Mouse (Mus musculus) cerebellum, adult 9-10 months (tissue): ENCODE data around the gene Pfn3.

Source experiments
- DNase-seq: peaks from one replicate; pipeline ENCODE4 v3.0.0; 2022

The Pfn3 gene

DNA sequence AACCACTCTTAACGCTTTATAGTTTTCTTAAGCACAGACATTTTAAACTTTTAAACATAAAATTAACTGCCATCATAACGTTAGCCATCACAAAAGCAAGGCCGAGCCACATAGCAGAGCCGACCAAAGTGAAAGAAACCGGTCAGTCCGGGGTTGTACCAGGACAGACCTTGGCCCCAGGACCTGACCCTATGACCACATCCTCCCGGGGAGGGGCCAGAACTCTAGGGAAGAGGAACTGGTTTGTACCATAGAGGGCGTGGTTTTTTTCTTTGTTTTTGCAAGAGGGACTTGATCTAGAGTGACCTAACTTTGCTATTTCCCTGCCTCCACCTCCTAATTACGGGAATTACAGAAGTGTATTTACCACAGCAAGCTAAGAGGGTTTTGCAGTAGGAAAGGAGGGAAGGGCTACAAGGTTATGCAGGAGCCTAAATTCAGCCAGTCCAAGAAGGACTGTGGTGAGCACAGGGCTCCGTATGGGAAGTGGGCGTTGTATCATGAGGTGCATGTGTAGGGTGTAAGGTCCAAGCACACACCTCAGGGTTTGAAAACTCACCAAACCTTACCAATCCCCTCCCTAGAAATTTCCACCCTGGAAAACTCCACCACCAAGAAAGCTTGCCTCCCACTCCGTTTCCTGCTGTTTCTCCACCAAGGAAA lies 14.3 kb upstream of the Pfn3 start:
- no peak for DNase-seq

GRCm38 (mm10) chr13:55426613-55427012 lies 11.6 kb upstream of the Pfn3 start, which contains the start of gene F12:
F12 (minus strand) TSS chr13:55426793.
- DNase-seq, result no peak

DNA sequence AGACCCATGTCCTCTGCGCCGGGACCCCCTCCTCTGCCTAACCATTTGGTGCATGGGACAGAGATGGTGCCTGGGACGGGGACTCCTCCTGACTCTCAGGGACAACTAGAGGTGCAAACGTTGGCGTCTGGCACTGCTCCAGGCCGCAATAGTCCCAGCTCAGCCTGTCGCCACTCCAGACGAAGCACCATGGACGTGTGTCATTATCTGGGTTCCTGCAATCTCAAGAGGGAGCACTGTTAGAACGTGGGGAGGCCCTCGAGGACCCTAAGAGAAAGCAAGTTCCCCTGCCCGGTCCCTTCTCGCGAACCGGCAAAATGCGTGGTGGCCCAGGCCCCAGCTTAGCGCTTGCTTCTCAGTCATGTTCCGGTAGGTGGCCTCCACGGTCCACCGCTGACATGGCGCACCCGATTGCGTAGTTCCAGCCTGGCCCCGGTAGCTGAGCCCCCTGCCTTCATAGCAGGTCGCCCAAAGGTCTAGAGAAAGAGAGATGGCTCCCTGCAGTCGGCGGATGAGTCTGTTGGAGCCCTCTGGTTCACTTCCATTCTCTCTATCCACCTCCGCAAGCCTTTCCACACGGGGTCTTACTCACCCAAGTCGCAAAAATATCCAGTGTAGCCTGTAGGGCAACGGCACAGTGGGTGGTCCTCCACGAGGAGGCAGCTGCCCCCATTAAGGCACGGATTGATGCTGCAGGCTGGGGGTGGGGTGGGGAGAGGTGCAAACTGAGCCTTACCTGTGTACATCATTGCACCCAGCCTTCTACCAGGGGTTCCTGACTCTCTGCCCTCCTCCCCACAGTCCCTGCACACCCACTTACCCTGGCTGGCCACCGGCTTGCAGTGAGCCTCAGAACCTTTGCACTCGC lies 6.1 kb upstream of the Pfn3 start:
- DNase-seq, result peak; percentile 55

- DNase-seq, result no peak
Measured at GRCm38 (mm10) chr13:55420018-55420932, 5.2 kb upstream of the Pfn3 start.

DNA sequence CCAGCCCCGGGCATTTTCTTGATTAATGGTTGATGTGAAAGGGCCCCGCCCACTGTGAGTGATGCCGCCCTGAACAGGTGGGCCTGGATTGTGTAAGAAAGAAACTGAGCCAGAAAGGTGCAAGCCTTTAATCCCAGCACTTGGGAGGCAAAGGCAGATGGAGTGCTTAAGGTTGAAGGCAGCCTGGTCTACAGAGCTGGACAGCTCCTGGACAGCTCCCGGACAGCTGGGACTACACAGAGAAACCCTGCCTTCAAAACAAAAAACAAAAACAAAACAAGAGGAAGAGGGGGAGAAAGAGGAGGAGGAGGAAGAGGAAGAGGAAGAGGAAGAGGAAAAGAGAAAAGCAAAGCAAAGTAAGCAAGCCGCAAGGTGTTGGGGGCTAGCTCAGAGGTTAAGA lies 4.1 kb upstream of the Pfn3 start:
- no peak for DNase-seq

DNA sequence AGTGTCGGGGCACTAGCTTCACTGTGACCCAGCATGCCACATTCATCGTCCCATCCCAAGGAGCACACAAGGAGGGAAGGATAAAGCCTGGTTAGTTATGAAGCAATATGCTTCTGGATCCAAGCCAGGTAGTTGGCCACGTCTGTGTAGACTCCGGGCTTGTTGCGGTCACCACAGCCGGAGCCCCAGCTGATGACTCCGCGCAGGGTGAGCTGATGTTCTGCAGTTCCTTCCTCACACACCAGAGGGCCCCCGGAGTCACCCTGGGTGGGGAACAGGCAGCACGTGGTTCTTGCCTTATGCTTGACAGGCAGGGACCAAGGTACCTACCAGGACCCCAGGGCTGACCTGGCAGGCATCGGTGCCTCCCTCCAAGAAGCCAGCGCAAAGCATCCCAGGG lies 3.0 kb upstream of the Pfn3 start:
- DNase-seq, result peak; percentile 86

GRCm38 (mm10) chr13:55413333-55413732 lies 1.7 kb downstream of the Pfn3 start:
- no peak for DNase-seq

- no peak for DNase-seq
Measured at GRCm38 (mm10) chr13:55412643-55413307, 2.3 kb downstream of the Pfn3 start.

GRCm38 (mm10) chr13:55411826-55412225 lies 3.2 kb downstream of the Pfn3 start:
- DNase-seq, result no peak

DNA sequence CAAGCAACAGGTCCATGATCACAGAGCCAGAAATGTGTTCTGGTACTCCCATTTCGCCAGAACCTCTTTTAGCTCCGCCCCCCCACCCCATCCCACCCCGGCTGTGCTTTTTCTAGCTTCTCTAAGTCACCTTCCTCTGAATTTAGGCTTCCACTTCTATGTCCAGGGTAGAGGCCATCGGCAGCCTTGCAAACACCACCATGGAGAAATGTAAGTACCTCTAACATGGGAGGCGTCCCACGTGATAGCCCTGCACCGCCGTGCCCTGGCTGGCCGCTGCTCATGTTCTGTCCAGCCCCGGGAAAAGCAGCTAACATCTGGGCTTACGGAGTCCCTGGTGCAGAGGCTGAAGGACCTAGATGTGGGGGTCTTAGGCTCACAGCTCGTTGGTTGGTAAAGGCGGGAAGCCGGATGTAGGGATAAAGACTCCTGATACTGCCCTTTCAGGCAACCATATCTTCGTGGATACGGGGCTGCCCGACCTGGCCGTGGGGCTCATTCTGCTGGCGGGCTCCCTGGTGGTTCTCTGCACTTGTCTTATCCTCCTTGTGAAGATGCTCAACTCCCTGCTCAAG lies 6.4 kb downstream of the Pfn3 start:
- DNase-seq, result no peak

DNA sequence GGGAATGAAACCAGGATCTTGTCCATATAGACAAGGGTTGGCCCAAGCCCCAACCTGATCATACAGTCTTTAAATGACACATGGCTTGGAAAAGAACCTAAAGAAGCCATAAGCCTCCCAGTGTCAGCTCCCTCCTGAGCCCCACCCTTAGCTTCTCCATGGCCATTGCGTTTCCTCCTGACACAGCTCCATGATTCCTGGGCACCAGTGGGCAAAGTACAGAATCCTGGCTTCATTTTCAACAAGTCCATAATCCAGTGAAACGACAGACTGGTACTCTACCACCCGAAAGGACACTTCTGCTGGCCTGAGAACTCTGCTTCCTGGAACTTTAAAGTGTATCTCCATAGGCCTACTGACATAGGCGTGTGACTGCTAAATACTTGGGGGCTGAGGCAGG lies 7.7 kb downstream of the Pfn3 start:
- DNase-seq, result no peak

DNA sequence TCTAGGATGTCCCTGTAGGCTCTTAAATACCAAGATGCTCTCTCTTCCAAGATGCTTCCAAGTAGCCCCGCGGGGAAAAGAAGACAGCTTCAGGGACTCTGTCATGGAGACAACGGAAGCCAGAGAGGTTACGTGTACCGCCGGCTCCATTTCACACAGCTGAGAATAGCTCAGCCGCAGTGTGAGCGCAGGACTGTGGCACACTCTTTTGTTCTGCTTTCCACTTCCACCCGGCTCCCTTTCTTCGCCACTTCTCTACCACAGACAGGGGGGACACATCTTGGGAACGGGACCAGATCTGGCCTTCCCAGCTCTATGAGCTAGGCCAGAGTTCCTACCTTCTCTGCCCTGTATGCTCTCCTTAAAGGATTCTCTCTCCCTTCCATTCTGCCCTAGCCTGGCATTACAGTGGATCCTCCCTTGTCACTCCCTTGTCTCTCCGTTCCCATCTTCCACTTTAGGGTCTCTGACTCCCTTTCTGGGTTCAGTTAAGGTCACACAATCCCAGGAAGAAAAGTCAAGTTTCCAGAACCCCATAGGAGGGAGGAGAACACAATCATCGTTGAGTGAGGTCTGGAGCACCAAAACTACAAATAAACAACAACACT lies 9.1 kb downstream of the Pfn3 start:
- DNase-seq, result no peak

DNA sequence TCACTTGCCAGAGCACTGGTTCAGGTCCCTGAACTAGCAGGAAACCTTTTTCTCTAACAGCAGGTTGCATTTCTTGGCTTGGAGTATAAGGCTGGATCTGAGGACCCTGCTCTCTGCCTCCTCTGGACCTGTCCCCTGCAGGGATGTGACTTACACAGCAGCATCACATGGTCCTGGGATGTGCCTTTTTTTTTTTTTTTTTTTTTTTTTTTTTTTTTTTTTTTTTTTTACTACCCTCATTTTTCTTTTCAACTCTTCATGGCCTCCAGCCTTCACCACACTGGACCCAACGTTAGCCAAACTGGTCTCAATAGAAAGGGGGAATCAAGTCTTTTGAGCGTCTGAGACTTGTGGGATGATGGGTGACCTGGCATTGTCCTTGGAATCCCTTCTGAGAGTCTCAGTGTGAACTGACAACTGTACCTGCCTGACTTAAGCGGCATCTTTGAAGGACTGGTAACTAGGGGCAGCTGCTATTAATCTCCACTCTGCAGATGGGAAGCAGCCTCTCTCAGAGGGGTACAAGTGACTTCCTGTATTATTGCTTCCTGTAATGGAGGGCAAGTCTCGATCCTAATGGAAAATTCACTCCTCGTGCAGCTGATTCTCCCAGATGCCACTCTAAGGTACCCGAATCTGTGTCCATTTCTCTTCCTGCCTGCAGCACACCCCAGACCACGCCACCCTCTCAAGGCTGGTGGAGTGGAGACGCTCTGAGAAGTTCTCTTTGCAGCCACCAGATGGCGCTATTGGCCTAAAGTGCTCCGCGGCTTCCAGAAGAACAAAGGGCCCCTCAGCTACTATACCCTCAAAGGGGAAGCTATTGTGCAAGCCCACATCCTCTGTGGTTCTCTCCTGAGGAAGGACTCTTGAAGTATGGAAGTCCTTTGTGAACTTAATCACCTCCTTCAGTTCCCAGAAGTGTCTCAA lies 9.9 kb downstream of the Pfn3 start:
- DNase-seq, result peak; percentile 65

GRCm38 (mm10) chr13:55403935-55404852 lies 10.8 kb downstream of the Pfn3 start:
- no peak for DNase-seq

GRCm38 (mm10) chr13:55403266-55403665 lies 11.8 kb downstream of the Pfn3 start:
- DNase-seq, result no peak

- DNase-seq, result no peak
Measured at GRCm38 (mm10) chr13:55400039-55400346, 15.0 kb downstream of the Pfn3 start.

- DNase-seq, result no peak
Measured at GRCm38 (mm10) chr13:55399300-55400038, 15.6 kb downstream of the Pfn3 start.

- no peak for DNase-seq
Measured at GRCm38 (mm10) chr13:55398088-55398487, 16.9 kb downstream of the Pfn3 start, which contains the start of gene Slc34a1. Slc34a1 (plus strand) TSS chr13:55398187.

- no peak for DNase-seq
Measured at GRCm38 (mm10) chr13:55392933-55393332, 22.1 kb downstream of the Pfn3 start.
